Mouse (Mus musculus) gastrocnemius, adult 8-10 months (tissue): ENCODE data around the gene Zdhhc8. TPM values are rescaled to one million over a fixed set of nuclear protein-coding genes. Genes with fewer than 3 reads are reported as not detected.
"Not testable (repeated sequence)": the region's sequence is repeated elsewhere in the genome, so short reads cannot be mapped to it uniquely, and the experiment has no call there.

Experiments
- DNase-seq, 2 experiments: peaks; one replicate each; pipeline ENCODE4 v3.0.0; 2022; ENCODE audit warnings: low spot score in 2 of 2
- total RNA-seq, 4 experiments: library from RNA; stranded (reverse); gene quantifications; 2 replicates each; pipeline ENCODE4 v1.2.4; 2022

Zdhhc8 gene
- total RNA-seq, 4 experiments from 2014 or later: 22.8 to 29.6 (median 26.2) TPM

- no peak for DNase-seq
These were observed 36.4 kb downstream of the Zdhhc8 start for GRCm38 (mm10) chr16:18198365-18199098.

- no peak for DNase-seq
These were observed 37.1 kb downstream of the Zdhhc8 start for GRCm38 (mm10) chr16:18197881-18198280.

- DNase-seq: not testable (repeated sequence)
These were observed 39.4 kb downstream of the Zdhhc8 start for GRCm38 (mm10) chr16:18195561-18195960.

- peak; percentile 28 to 29 for DNase-seq
These were observed 39.9 kb downstream of the Zdhhc8 start for GRCm38 (mm10) chr16:18195068-18195467.

GRCm38 (mm10) chr16:18194208-18194985 lies 40.5 kb downstream of the Zdhhc8 start:
- peak; percentile 46 to 64 for DNase-seq

- no peak for DNase-seq
These were observed 43.9 kb downstream of the Zdhhc8 start for GRCm38 (mm10) chr16:18191006-18191405.

- DNase-seq: no peak
These were observed 47.7 kb downstream of the Zdhhc8 start for GRCm38 (mm10) chr16:18187221-18187620.

- peak in 1 of 2 experiments; percentile 21 for DNase-seq
These were observed 48.1 kb downstream of the Zdhhc8 start for GRCm38 (mm10) chr16:18186798-18187197.

GRCm38 (mm10) chr16:18185715-18186449 lies 49.1 kb downstream of the Zdhhc8 start:
- no peak for DNase-seq

GRCm38 (mm10) chr16:18182766-18183165 lies 52.2 kb downstream of the Zdhhc8 start:
- no peak for DNase-seq

- DNase-seq: no peak
These were observed 53.5 kb downstream of the Zdhhc8 start for GRCm38 (mm10) chr16:18181398-18181797.

- DNase-seq: no peak
These were observed 55.3 kb downstream of the Zdhhc8 start for GRCm38 (mm10) chr16:18179591-18179990.

GRCm38 (mm10) chr16:18176758-18177157 lies 58.2 kb downstream of the Zdhhc8 start:
- DNase-seq: peak; percentile 49 to 67

- no peak for DNase-seq
These were observed 59.0 kb downstream of the Zdhhc8 start for GRCm38 (mm10) chr16:18175817-18176541.

GRCm38 (mm10) chr16:18173788-18174187 lies 61.1 kb downstream of the Zdhhc8 start:
- DNase-seq: no peak

- no peak for DNase-seq
These were observed 61.7 kb downstream of the Zdhhc8 start for GRCm38 (mm10) chr16:18173231-18173630.

- DNase-seq: peak; percentile 45 to 48
These were observed 62.6 kb downstream of the Zdhhc8 start for GRCm38 (mm10) chr16:18172266-18172855.
